Mouse (Mus musculus): ENCODE data around the gene Gm14147. TPM values are rescaled to one million over a fixed set of nuclear protein-coding genes. Genes with fewer than 3 reads are reported as not detected.
"Not testable (repeated sequence)": the region's sequence is repeated elsewhere in the genome, so short reads cannot be mapped to it uniquely, and the experiment has no call there.

The Gm14147 gene
- polyA plus RNA-seq (2016; fragmentation: Nextera tagmentation; extraction: Ambion mirVana), result not detected in 2 replicates

DNA sequence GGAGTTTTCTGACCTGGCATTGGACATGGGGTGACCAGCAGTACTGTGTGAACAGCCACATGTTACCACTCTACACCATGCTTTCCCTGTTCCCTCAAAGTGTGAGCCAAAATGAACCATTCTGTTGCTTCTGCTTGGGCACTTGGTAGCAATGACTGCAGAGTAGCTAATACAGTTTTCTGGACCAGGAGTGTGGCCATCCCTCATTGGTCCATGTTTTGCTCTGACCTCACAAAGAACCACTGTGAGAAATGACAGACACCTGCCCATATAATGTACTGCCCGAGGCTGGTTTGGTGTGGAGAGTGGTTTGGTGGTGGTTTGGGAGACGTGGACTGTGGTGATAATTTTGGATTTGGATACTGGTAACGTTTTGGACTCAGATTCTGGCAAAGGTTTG, at the start of gene Gm14147:
TSS of gene Gm14147 (plus strand) at position 301 of the 400 bp plus-strand sequence.
- not testable (repeated sequence) for DNase-seq (ENCODE audit: low spot score); H3K27me3 ChIP-seq (ENCODE audit: insufficient read depth, poor library complexity, severe bottlenecking); H3K9me3 ChIP-seq; H3K4me3 ChIP-seq; H3K27ac ChIP-seq; H3K4me1 ChIP-seq (replicated peaks); H3K36me3 ChIP-seq
- no CpG with 5 or more reads among the region's 3 CpGs for WGBS

DNA sequence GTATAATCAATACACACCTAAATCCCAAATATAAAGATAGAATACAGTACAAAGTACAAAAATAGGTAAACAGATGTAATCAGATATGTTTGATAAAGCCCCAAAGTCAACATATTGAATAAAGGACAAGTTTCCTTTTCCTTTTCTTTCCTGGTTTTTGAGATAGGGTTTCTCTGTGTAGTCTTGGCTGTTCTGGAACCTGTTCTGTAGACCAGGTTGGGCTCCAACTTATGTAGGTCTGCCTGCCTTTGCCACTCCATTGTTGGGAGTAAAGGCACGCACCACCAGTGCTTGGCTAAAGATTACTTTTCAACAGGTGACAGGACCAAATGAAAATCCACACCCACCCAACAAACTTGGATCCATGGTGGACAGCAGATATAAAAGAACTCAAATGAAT, 41.4 kb upstream of the Gm14147 start:
- Histone ChIP-seq H3K36me3 (no peaks in the 10 kb centered on the region), H3K4me1 (replicated peaks) (no peaks in the 10 kb centered on the region), H3K9me3 (0 out of 2 replicates have a peak, but pooled peaks cover 3% of the 10 kb centered on the region), H3K4me3 (no peak overlapping the region), H3K27ac (no peak overlapping the region), H3K27me3 (ENCODE audit: insufficient read depth, poor library complexity, severe bottlenecking) (no peaks in the 10 kb centered on the region)
- DNase-seq (ENCODE audit: low spot score), result no peak
- 82% methylated on average over 1 of the region's 1 CpGs for WGBS

DNA sequence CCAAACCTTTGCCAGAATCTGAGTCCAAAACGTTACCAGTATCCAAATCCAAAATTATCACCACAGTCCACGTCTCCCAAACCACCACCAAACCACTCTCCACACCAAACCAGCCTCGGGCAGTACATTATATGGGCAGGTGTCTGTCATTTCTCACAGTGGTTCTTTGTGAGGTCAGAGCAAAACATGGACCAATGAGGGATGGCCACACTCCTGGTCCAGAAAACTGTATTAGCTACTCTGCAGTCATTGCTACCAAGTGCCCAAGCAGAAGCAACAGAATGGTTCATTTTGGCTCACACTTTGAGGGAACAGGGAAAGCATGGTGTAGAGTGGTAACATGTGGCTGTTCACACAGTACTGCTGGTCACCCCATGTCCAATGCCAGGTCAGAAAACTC, 5.8 kb upstream of the Gm14147 start, which contains the start of gene Gm14151:
TSS of gene Gm14151 (minus strand) at position 101 of the 400 bp plus-strand sequence.
- H3K27me3 ChIP-seq (ENCODE audit: insufficient read depth, poor library complexity, severe bottlenecking); H3K4me1 ChIP-seq (replicated peaks); H3K36me3 ChIP-seq; H3K27ac ChIP-seq; H3K4me3 ChIP-seq; H3K9me3 ChIP-seq; DNase-seq (ENCODE audit: low spot score): not testable (repeated sequence)
- WGBS, result no CpG with 5 or more reads among the region's 3 CpGs

Other genes starting within 250 kb of the Gm14147 start
- gene Abhd12, start 193.5 kb upstream of the Gm14147 start, polyA plus RNA-seq (2016; fragmentation: Nextera tagmentation; extraction: Ambion mirVana), result 52.4 and 55.4 TPM in 2 replicates
- gene Gins1, start 192.8 kb upstream of the Gm14147 start, polyA plus RNA-seq (2016; fragmentation: Nextera tagmentation; extraction: Ambion mirVana), result 67.5 and 69.8 TPM in 2 replicates
- gene Ninl, start 58.9 kb upstream of the Gm14147 start, polyA plus RNA-seq (2016; fragmentation: Nextera tagmentation; extraction: Ambion mirVana), result 11.8 and 19.5 TPM in 2 replicates
- 47.0 and 53.0 TPM in 2 replicates for gene Nanp, start 58.8 kb upstream of the Gm14147 start, polyA plus RNA-seq (2016; fragmentation: Nextera tagmentation; extraction: Ambion mirVana)
- gene Gm14151, start 5.9 kb upstream of the Gm14147 start, polyA plus RNA-seq (2016; fragmentation: Nextera tagmentation; extraction: Ambion mirVana), result not detected in 2 replicates

All from hindbrain, embryonic 10.5 days (tissue).